Mouse (Mus musculus): ENCODE measurements around the gene Ccnb2.

The Ccnb2 gene

GRCm38 (mm10) chr9:70384494-70384893 is 36.9 kb downstream of the Ccnb2 start:
- DNase-seq (ENCODE audit: low read depth, low spot score): no peak

GRCm38 (mm10) chr9:70383750-70384149 is 37.6 kb downstream of the Ccnb2 start:
- no peak for DNase-seq (ENCODE audit: low read depth, low spot score)

GRCm38 (mm10) chr9:70382091-70382490 is 39.3 kb downstream of the Ccnb2 start:
- no peak for DNase-seq (ENCODE audit: low read depth, low spot score)

- peak; percentile 11 for DNase-seq (ENCODE audit: low read depth, low spot score)
Measured at GRCm38 (mm10) chr9:70379502-70380467, 41.6 kb downstream of the Ccnb2 start.

GRCm38 (mm10) chr9:70371638-70372037 is 49.7 kb downstream of the Ccnb2 start:
- DNase-seq (ENCODE audit: low read depth, low spot score): no peak

GRCm38 (mm10) chr9:70366898-70367297 is 54.4 kb downstream of the Ccnb2 start:
- DNase-seq (ENCODE audit: low read depth, low spot score): no peak

- no peak for DNase-seq (ENCODE audit: low read depth, low spot score)
Measured at GRCm38 (mm10) chr9:70365915-70366314, 55.4 kb downstream of the Ccnb2 start.

- DNase-seq (ENCODE audit: low read depth, low spot score): no peak
Measured at GRCm38 (mm10) chr9:70364741-70365140, 56.6 kb downstream of the Ccnb2 start.

- DNase-seq (ENCODE audit: low read depth, low spot score): no peak
Measured at GRCm38 (mm10) chr9:70359402-70360131, 61.8 kb downstream of the Ccnb2 start.

Data from CD4-positive, CD25-positive, alpha-beta regulatory T cell, adult 2 months (primary cell).